Mouse (Mus musculus): ENCODE measurements around the gene Klf13. TPM values are rescaled to one million over a fixed set of nuclear protein-coding genes. Genes with fewer than 3 reads are reported as not detected.

Gene Klf13
- polyA plus RNA-seq, 1 experiment: 58.7 TPM

GRCm38 (mm10) chr7:63876640-63877039, 62.1 kb downstream of the Klf13 start:
- 30% methylated on average over 2 of the region's 2 CpGs for WGBS

GRCm38 (mm10) chr7:63875686-63876085, 63.0 kb downstream of the Klf13 start:
- Histone ChIP-seq H3K4me3 (replicated peaks; ENCODE audit: control insufficient read depth, low read depth, low read length) (no peak overlapping the region), H3K4me1 (ENCODE audit: control insufficient read depth, insufficient read depth, low read length) (no peaks in the 10 kb centered on the region; the same call in 1 of the 2 replicates), H3K27ac (ENCODE audit: control insufficient read depth, insufficient read depth, low read depth, low read length, poor library complexity) (no peak overlapping the region; the same call in 1 of the 2 replicates)
- TF ChIP-seq POLR2A (IDR thresholded peaks at IDR 0.05; ENCODE audit: borderline replicate concordance, control insufficient read depth, low read depth, low read length) (no peak), CTCF (IDR thresholded peaks at IDR 0.05; ENCODE audit: control insufficient read depth, insufficient read depth, low read length) (no peak)

More at GRCm38 (mm10) chr7:63876640-63877039, 62.1 kb downstream of the Klf13 start:
- H3K27ac ChIP-seq (ENCODE audit: control insufficient read depth, insufficient read depth, low read depth, low read length, poor library complexity): peak overlapping the region; percentile 59; the same call in 1 of the 2 replicates
- no peak for TF ChIP-seq POLR2A (IDR thresholded peaks at IDR 0.05; ENCODE audit: borderline replicate concordance, control insufficient read depth, low read depth, low read length)
- TF ChIP-seq CTCF (IDR thresholded peaks at IDR 0.05; ENCODE audit: control insufficient read depth, insufficient read depth, low read length): no peak
- no peaks in the 10 kb centered on the region; the same call in 1 of the 2 replicates for H3K4me1 ChIP-seq (ENCODE audit: control insufficient read depth, insufficient read depth, low read length)
- no peak overlapping the region for H3K4me3 ChIP-seq (replicated peaks; ENCODE audit: control insufficient read depth, low read depth, low read length)

GRCm38 (mm10) chr7:63873880-63874279, 64.8 kb downstream of the Klf13 start:
- H3K4me1 ChIP-seq (ENCODE audit: control insufficient read depth, insufficient read depth, low read length): no peaks in the 10 kb centered on the region; the same call in 1 of the 2 replicates
- no peak overlapping the region for H3K4me3 ChIP-seq (replicated peaks; ENCODE audit: control insufficient read depth, low read depth, low read length)
- TF ChIP-seq POLR2A (IDR thresholded peaks at IDR 0.05; ENCODE audit: borderline replicate concordance, control insufficient read depth, low read depth, low read length) (no peak), CTCF (IDR thresholded peaks at IDR 0.05; ENCODE audit: control insufficient read depth, insufficient read depth, low read length) (no peak)
- WGBS: 82% methylated on average over 12 of the region's 12 CpGs
- no peak overlapping the region for H3K27ac ChIP-seq (ENCODE audit: control insufficient read depth, insufficient read depth, low read depth, low read length, poor library complexity)

GRCm38 (mm10) chr7:63871698-63872097, 67.0 kb downstream of the Klf13 start:
- TF ChIP-seq CTCF (IDR thresholded peaks at IDR 0.05; ENCODE audit: control insufficient read depth, insufficient read depth, low read length): no peak
- no peak for TF ChIP-seq POLR2A (IDR thresholded peaks at IDR 0.05; ENCODE audit: borderline replicate concordance, control insufficient read depth, low read depth, low read length)
- no peaks in the 10 kb centered on the region; the same call in 1 of the 2 replicates for H3K4me1 ChIP-seq (ENCODE audit: control insufficient read depth, insufficient read depth, low read length)
- no peak overlapping the region for H3K27ac ChIP-seq (ENCODE audit: control insufficient read depth, insufficient read depth, low read depth, low read length, poor library complexity)
- WGBS: 62% methylated on average over 6 of the region's 6 CpGs
- no peak overlapping the region for H3K4me3 ChIP-seq (replicated peaks; ENCODE audit: control insufficient read depth, low read depth, low read length)

- Histone ChIP-seq H3K27ac (ENCODE audit: control insufficient read depth, insufficient read depth, low read depth, low read length, poor library complexity) (no peak overlapping the region), H3K4me3 (replicated peaks; ENCODE audit: control insufficient read depth, low read depth, low read length) (no peak overlapping the region), H3K4me1 (ENCODE audit: control insufficient read depth, insufficient read depth, low read length) (no peaks in the 10 kb centered on the region)
- WGBS: 67% methylated on average over 6 of the region's 6 CpGs
- no peak for TF ChIP-seq POLR2A (IDR thresholded peaks at IDR 0.05; ENCODE audit: borderline replicate concordance, control insufficient read depth, low read depth, low read length)
- no peak for TF ChIP-seq CTCF (IDR thresholded peaks at IDR 0.05; ENCODE audit: control insufficient read depth, insufficient read depth, low read length)
Measured at GRCm38 (mm10) chr7:63868356-63868918, 70.3 kb downstream of the Klf13 start.

GRCm38 (mm10) chr7:63865911-63866310, 72.8 kb downstream of the Klf13 start:
- no peak overlapping the region for H3K4me3 ChIP-seq (replicated peaks; ENCODE audit: control insufficient read depth, low read depth, low read length)
- H3K4me1 ChIP-seq (ENCODE audit: control insufficient read depth, insufficient read depth, low read length): no peaks in the 10 kb centered on the region
- 83% methylated on average over 4 of the region's 4 CpGs for WGBS
- no peak overlapping the region for H3K27ac ChIP-seq (ENCODE audit: control insufficient read depth, insufficient read depth, low read depth, low read length, poor library complexity)
- TF ChIP-seq CTCF (IDR thresholded peaks at IDR 0.05; ENCODE audit: control insufficient read depth, insufficient read depth, low read length) (no peak), POLR2A (IDR thresholded peaks at IDR 0.05; ENCODE audit: borderline replicate concordance, control insufficient read depth, low read depth, low read length) (no peak)

- WGBS: 69% methylated on average over 1 of the region's 1 CpGs
- no peak overlapping the region for H3K4me3 ChIP-seq (replicated peaks; ENCODE audit: control insufficient read depth, low read depth, low read length)
- no peak overlapping the region for H3K27ac ChIP-seq (ENCODE audit: control insufficient read depth, insufficient read depth, low read depth, low read length, poor library complexity)
- no peaks in the 10 kb centered on the region for H3K4me1 ChIP-seq (ENCODE audit: control insufficient read depth, insufficient read depth, low read length)
- TF ChIP-seq POLR2A (IDR thresholded peaks at IDR 0.05; ENCODE audit: borderline replicate concordance, control insufficient read depth, low read depth, low read length) (no peak), CTCF (IDR thresholded peaks at IDR 0.05; ENCODE audit: control insufficient read depth, insufficient read depth, low read length) (no peak)
Measured at GRCm38 (mm10) chr7:63863046-63863445, 75.7 kb downstream of the Klf13 start.

GRCm38 (mm10) chr7:63861123-63861522, 77.6 kb downstream of the Klf13 start:
- TF ChIP-seq POLR2A (IDR thresholded peaks at IDR 0.05; ENCODE audit: borderline replicate concordance, control insufficient read depth, low read depth, low read length) (no peak), CTCF (IDR thresholded peaks at IDR 0.05; ENCODE audit: control insufficient read depth, insufficient read depth, low read length) (no peak)
- Histone ChIP-seq H3K27ac (ENCODE audit: control insufficient read depth, insufficient read depth, low read depth, low read length, poor library complexity) (no peak overlapping the region), H3K4me1 (ENCODE audit: control insufficient read depth, insufficient read depth, low read length) (no peaks in the 10 kb centered on the region), H3K4me3 (replicated peaks; ENCODE audit: control insufficient read depth, low read depth, low read length) (no peak overlapping the region)
- 78% methylated on average over 6 of the region's 6 CpGs for WGBS
